Mouse (Mus musculus): ENCODE results near the gene Krt2. TPM values are rescaled to one million over a fixed set of nuclear protein-coding genes. Genes with fewer than 3 reads are reported as not detected.
A peak's percentile ranks its signal among the peaks of the same experiment; 100 is the strongest.

The Krt2 gene
- not detected in 2 replicates for polyA plus RNA-seq (2016; fragmentation: Nextera tagmentation; extraction: Ambion mirVana)

- Histone ChIP-seq H3K4me1 (no peaks in the 10 kb centered on the region), H3K9me3 (no peaks in the 10 kb centered on the region), H3K27ac (no peak within 1 kb of the TSS), H3K4me3 (replicated peaks) (no peak within 1 kb of the TSS), H3K27me3 (no peaks in the 10 kb centered on the region; the same call in 1 of the 2 replicates), H3K36me3 (replicated peaks) (no peaks in the 10 kb centered on the region), H3K9ac (no peak within 1 kb of the TSS), H3K4me2 (no peak within 1 kb of the TSS)
- 85% methylated on average over 16 of the region's 16 CpGs for WGBS
- no peak for ATAC-seq (ENCODE audit: low FRiP score)
Observed at GRCm38 (mm10) chr15:101817875-101818274, at the start of gene Krt2. Gene Krt2, minus strand, starts transcription at chr15:101818169.

DNA sequence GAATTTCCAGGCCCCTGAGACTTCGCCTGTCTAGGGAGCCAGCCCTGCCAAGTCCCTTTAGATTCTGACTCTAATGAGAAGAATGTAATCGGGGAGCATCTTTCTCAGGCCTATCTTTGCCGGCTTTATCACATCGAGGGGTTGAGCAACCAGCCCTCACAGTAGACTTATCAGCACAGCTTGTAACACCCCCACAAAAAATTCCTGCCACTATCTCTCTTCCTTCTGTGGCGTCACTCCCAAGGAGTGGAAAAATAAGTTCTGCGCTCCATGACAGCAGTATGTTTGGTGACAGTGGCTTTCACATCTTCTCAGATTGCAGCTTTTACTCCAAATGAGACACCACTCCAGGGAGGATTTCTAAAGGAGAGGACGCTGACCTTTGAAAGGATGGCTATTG, 48.8 kb upstream of the Krt2 start:
- H3K9me3 ChIP-seq: no peaks in the 10 kb centered on the region
- no peak overlapping the region for H3K27ac ChIP-seq
- H3K4me2 ChIP-seq: no peak overlapping the region
- no peaks in the 10 kb centered on the region for H3K36me3 ChIP-seq (replicated peaks)
- no peak overlapping the region for H3K4me3 ChIP-seq (replicated peaks)
- no peak overlapping the region for H3K9ac ChIP-seq
- H3K4me1 ChIP-seq: peaks cover 6% of the 10 kb centered on the region; the same call in 1 of the 2 replicates
- H3K27me3 ChIP-seq: 0 out of 2 replicates have a peak, but pooled peaks cover 4% of the 10 kb centered on the region
- ATAC-seq (ENCODE audit: low FRiP score): no peak
- WGBS: 84% methylated on average over 7 of the region's 7 CpGs

DNA sequence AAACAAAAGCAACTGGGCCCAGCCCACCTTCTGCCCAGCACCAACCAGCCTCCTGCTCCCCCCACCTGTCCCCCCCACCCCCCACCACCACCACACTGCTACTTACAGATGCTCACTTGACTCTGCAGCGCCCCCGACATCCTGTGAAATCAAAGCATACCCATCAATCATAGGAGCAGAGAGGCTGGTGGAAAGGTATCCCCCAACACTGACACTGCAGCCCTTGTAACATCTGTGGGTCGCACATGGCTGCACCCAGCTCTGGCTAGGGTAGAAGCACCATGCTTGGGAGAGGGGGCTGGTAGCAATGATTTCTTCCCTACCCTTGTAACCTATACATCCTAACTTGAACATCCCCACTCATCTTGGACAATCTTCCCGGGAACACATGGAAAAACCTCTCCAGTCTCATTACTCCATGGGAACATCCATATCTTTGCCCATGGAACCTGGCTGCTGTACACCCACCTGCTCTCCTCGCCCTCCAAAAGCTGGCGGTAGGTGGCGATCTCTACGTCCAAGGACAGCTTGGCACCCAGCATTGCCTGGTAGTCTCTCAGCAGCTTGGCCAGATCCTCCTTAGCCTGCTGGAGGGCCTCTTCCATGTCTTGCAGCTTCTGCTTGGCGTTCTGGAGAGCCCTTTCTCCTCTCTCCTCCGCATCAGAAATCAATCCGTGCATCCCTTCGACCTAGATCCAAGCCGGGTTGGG, 42.6 kb upstream of the Krt2 start:
- Histone ChIP-seq H3K27me3 (peaks cover 57% of the 10 kb centered on the region), H3K4me3 (replicated peaks) (peak overlapping the region; percentile 48), H3K4me1 (peaks cover 15% of the 10 kb centered on the region), H3K36me3 (replicated peaks) (no peaks in the 10 kb centered on the region), H3K9me3 (no peaks in the 10 kb centered on the region), H3K9ac (no peak overlapping the region), H3K27ac (no peak overlapping the region), H3K4me2 (peak overlapping the region; percentile 90)
- no peak for ATAC-seq (ENCODE audit: low FRiP score)
- WGBS: 56% methylated on average over 13 of the region's 13 CpGs

- Histone ChIP-seq H3K4me2 (peak overlapping the region; percentile 90), H3K27me3 (peaks cover 63% of the 10 kb centered on the region), H3K4me1 (peaks cover 15% of the 10 kb centered on the region), H3K27ac (no peak overlapping the region), H3K4me3 (replicated peaks) (peak overlapping the region; percentile 48), H3K9me3 (no peaks in the 10 kb centered on the region), H3K9ac (peak overlapping the region; percentile 61), H3K36me3 (replicated peaks) (no peaks in the 10 kb centered on the region)
- peak; percentile 39; the same call in 1 of the 2 replicates for ATAC-seq (ENCODE audit: low FRiP score)
- WGBS: 0% methylated on average over 32 of the region's 33 CpGs
Observed at GRCm38 (mm10) chr15:101859735-101860170, 41.8 kb upstream of the Krt2 start.

DNA sequence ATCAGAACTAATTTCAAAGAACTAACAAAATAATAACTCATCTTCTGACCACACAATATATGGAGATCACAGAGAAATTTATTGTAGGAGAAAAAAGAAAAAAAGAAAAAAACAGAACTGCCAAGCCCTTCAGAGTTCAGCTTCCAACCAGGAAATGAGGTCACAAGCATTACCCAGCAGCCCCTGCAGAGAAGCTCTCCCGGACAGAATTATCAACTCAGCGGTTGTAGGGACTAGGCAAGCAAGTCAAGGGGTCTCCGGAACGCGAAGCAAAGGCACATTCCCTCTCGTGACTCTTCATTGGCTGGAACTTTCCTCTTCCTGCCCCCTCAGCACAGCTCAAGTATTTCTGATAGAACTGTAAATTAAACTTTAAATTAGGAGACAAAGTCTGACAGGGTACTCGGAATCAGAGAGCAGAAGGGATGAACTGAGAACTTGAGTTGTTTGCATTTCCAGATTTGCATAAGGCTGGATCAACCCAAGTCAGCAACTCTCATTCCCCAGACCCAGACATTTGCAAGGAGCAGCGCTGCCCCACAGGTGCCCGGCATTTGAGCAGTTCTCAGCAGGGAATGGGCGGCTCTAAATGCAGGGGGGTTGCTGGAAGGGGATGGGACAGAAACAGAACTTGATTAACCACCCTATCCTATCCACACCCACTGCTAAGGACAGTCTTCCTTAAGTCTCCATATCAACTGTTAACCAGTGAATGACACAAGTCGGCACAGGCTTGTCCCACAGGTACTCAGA, 40.9 kb upstream of the Krt2 start:
- Histone ChIP-seq H3K36me3 (replicated peaks) (no peaks in the 10 kb centered on the region), H3K4me3 (replicated peaks) (peak overlapping the region; percentile 48; the same call in 1 of the 2 replicates), H3K9ac (no peak overlapping the region), H3K4me1 (peaks cover 19% of the 10 kb centered on the region), H3K27ac (no peak overlapping the region), H3K27me3 (peaks cover 70% of the 10 kb centered on the region), H3K9me3 (no peaks in the 10 kb centered on the region), H3K4me2 (peak overlapping the region; percentile 90)
- ATAC-seq (ENCODE audit: low FRiP score): no peak
- WGBS: 8% methylated on average over 11 of the region's 11 CpGs

GRCm38 (mm10) chr15:101856696-101857095, 38.7 kb upstream of the Krt2 start:
- peaks cover 76% of the 10 kb centered on the region for H3K27me3 ChIP-seq

GRCm38 (mm10) chr15:101855732-101856131, 37.8 kb upstream of the Krt2 start:
- Histone ChIP-seq H3K36me3 (replicated peaks) (no peaks in the 10 kb centered on the region), H3K4me3 (replicated peaks) (no peak overlapping the region), H3K4me1 (peaks cover 24% of the 10 kb centered on the region), H3K4me2 (no peak overlapping the region), H3K27ac (no peak overlapping the region), H3K27me3 (peaks cover 74% of the 10 kb centered on the region), H3K9me3 (no peaks in the 10 kb centered on the region), H3K9ac (no peak overlapping the region)
- ATAC-seq (ENCODE audit: low FRiP score): no peak
- WGBS: 79% methylated on average over 3 of the region's 3 CpGs

More at GRCm38 (mm10) chr15:101856696-101857095, 38.7 kb upstream of the Krt2 start:
- Histone ChIP-seq H3K9me3 (no peaks in the 10 kb centered on the region), H3K4me3 (replicated peaks) (no peak overlapping the region), H3K4me2 (no peak overlapping the region), H3K27ac (no peak overlapping the region), H3K9ac (no peak overlapping the region), H3K36me3 (replicated peaks) (no peaks in the 10 kb centered on the region), H3K4me1 (peaks cover 24% of the 10 kb centered on the region)
- 61% methylated on average over 5 of the region's 5 CpGs for WGBS
- no peak for ATAC-seq (ENCODE audit: low FRiP score)

DNA sequence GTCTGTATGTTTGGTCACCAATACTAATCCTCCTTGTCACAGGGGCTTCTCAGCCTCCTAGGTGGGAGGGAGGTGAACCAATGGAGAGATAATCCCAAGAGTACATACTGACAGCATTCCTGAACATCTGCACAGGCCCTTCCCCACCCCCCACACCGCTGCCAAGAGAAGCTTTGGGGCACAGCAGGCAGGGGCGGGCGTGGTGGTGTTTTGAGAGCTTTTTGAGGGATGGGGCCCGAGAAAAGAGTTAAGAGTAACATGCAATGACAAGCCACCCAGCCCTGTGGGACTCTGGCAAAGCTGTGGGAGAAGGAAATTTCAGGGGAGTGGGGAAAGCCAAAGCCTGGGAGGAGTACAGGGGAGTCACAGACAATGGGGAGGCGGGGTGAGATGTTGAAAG, 36.3 kb upstream of the Krt2 start:
- H3K9ac ChIP-seq: no peak overlapping the region
- ATAC-seq (ENCODE audit: low FRiP score): no peak
- H3K27ac ChIP-seq: no peak overlapping the region
- H3K4me2 ChIP-seq: no peak overlapping the region
- H3K27me3 ChIP-seq: peaks cover 60% of the 10 kb centered on the region
- H3K36me3 ChIP-seq (replicated peaks): no peaks in the 10 kb centered on the region
- no peaks in the 10 kb centered on the region for H3K9me3 ChIP-seq
- WGBS: 12% methylated on average over 5 of the region's 5 CpGs
- peaks cover 13% of the 10 kb centered on the region for H3K4me1 ChIP-seq
- H3K4me3 ChIP-seq (replicated peaks): no peak overlapping the region

DNA sequence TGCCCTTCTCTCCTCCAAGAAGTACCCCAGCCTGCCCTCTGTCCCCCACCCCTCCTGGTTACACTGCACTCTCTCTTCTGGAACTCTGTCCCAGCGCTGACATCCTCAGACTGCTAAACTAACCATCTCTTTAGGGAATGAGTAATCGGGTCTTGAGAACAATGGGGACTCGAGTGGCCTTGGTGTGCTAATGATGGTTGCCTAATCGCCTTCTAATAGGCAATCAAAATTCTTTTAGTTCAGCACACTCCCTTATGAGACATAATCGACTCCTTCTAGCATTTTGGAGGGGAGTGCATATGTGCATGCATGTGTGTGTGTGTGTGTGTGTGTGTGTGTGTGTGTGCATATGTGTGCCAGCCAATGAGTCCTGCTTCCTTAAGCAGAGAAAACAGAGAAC, 34.6 kb upstream of the Krt2 start:
- H3K36me3 ChIP-seq (replicated peaks): no peaks in the 10 kb centered on the region
- peaks cover 45% of the 10 kb centered on the region for H3K27me3 ChIP-seq
- WGBS: 9% methylated on average over 5 of the region's 5 CpGs
- H3K9me3 ChIP-seq: no peaks in the 10 kb centered on the region
- H3K4me2 ChIP-seq: no peak overlapping the region
- no peak overlapping the region for H3K9ac ChIP-seq
- no peak overlapping the region for H3K27ac ChIP-seq
- no peak for ATAC-seq (ENCODE audit: low FRiP score)
- H3K4me1 ChIP-seq: peaks cover 10% of the 10 kb centered on the region
- H3K4me3 ChIP-seq (replicated peaks): no peak overlapping the region

- ATAC-seq (ENCODE audit: low FRiP score): no peak
- no peak within 1 kb of the TSS for H3K4me2 ChIP-seq
- H3K36me3 ChIP-seq (replicated peaks): no peaks in the 10 kb centered on the region
Observed at GRCm38 (mm10) chr15:101850694-101851093, 32.7 kb upstream of the Krt2 start, which contains the start of gene Krt1. Gene Krt1, minus strand, starts transcription at chr15:101850794.

DNA sequence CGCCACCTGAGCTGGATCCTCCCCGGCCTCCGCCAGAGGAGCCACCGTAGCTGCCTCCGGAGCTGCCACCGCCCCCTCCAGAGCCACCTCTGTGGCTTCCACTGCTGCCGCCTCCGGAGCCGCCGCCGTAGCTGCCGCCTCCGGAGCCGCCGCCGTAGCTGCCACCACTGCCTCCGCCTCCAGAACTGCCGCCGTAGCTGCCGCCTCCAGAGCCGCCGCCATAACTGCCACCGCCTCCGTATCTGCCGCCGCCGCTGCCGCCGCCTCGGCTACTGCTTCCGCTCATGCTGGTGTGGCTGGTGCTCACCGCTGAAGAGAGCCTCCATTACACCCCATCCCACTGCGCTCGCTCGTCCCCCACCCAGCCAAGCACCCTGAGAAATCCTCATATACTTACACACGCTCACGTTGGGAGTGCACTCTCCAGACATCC, 28.0 kb upstream of the Krt2 start:
- Histone ChIP-seq H3K9me3 (no peaks in the 10 kb centered on the region), H3K4me2 (peak overlapping the region; percentile 71), H3K4me3 (replicated peaks) (peak overlapping the region; percentile 54), H3K9ac (peak overlapping the region; percentile 70), H3K27me3 (peaks cover 13% of the 10 kb centered on the region), H3K36me3 (replicated peaks) (no peaks in the 10 kb centered on the region), H3K4me1 (peaks cover 5% of the 10 kb centered on the region; the same call in 1 of the 2 replicates), H3K27ac (peak overlapping the region; percentile 63)
- under 1% methylated on average over 24 of the region's 37 CpGs for WGBS
- peak; percentile 81 for ATAC-seq (ENCODE audit: low FRiP score)

More at GRCm38 (mm10) chr15:101850694-101851093, 32.7 kb upstream of the Krt2 start, which contains the start of gene Krt1:
- H3K27me3 ChIP-seq: peaks cover 29% of the 10 kb centered on the region
- no peaks in the 10 kb centered on the region for H3K9me3 ChIP-seq
- 89% methylated on average over 6 of the region's 6 CpGs for WGBS
- H3K4me3 ChIP-seq (replicated peaks): no peak within 1 kb of the TSS
- H3K27ac ChIP-seq: no peak within 1 kb of the TSS
- peaks cover 13% of the 10 kb centered on the region for H3K4me1 ChIP-seq
- H3K9ac ChIP-seq: no peak within 1 kb of the TSS

DNA sequence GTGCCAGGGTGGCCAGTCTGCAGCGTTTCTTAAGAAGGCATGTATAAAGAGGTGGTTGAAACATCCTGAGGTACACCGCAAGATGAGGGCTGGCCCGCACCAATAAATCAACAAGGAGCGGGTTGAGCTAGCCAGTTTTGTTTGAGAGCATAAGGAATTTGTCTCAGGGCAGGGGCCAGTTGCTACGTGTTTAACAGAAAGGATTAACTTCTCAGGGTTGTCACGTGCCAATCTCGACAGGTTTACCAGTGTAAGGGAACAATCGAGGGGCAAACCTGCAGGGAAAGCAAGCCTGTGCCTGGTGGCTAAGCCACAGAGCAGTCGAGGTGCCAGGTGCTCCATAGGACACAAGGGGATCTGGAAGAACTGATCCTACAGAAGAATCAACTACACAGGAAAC, 25.2 kb upstream of the Krt2 start:
- H3K9me3 ChIP-seq: no peaks in the 10 kb centered on the region
- H3K4me2 ChIP-seq: no peak overlapping the region
- no peak overlapping the region for H3K27ac ChIP-seq
- H3K36me3 ChIP-seq (replicated peaks): no peaks in the 10 kb centered on the region
- H3K4me1 ChIP-seq: peaks cover 5% of the 10 kb centered on the region; the same call in 1 of the 2 replicates
- H3K9ac ChIP-seq: no peak overlapping the region
- H3K4me3 ChIP-seq (replicated peaks): no peak overlapping the region
- H3K27me3 ChIP-seq: peaks cover 13% of the 10 kb centered on the region; the same call in 1 of the 2 replicates
- no peak for ATAC-seq (ENCODE audit: low FRiP score)
- WGBS: 65% methylated on average over 9 of the region's 9 CpGs

Data from forebrain, embryonic 12.5 days (tissue).